Mouse (Mus musculus): ENCODE results near the gene Lhx1. TPM values are rescaled to one million over a fixed set of nuclear protein-coding genes. Genes with fewer than 3 reads are reported as not detected.

Lhx1 gene
- polyA plus RNA-seq, 2 experiments = 0.10 TPM; not detected in 1

- H3K27ac ChIP-seq (replicated peaks; ENCODE audit: low read depth, low read length) = no peak overlapping the region
- H3K36me3 ChIP-seq (ENCODE audit: control insufficient read depth, insufficient read depth, low read length) = no peaks in the 10 kb centered on the region
- no peak overlapping the region for H3K9ac ChIP-seq (ENCODE audit: low read depth, low read length, severe bottlenecking)
- no peaks in the 10 kb centered on the region for H3K9me3 ChIP-seq (ENCODE audit: control insufficient read depth, low read length)
- WGBS = 1% methylated on average over 40 of the region's 40 CpGs
- H3K4me2 ChIP-seq (replicated peaks; ENCODE audit: low read depth, low read length, severe bottlenecking) = peak overlapping the region; percentile 28; the same call in 1 of the 2 replicates
- no peak for TF ChIP-seq POLR2A (IDR thresholded peaks at IDR 0.05; ENCODE audit: borderline replicate concordance, extremely low read depth, insufficient read depth, insufficient read length)
- H3K4me1 ChIP-seq (ENCODE audit: control insufficient read depth, insufficient read depth, low read length) = peaks cover 5% of the 10 kb centered on the region; the same call in 1 of the 2 replicates
- no peak for DNase-seq (ENCODE audit: low spot score)
- no peak for ATAC-seq (ENCODE audit: low FRiP score, low read depth)
- peak overlapping the region; percentile 14 for H3K4me3 ChIP-seq (replicated peaks; ENCODE audit: low read length)
- peaks cover 92% of the 10 kb centered on the region for H3K27me3 ChIP-seq (ENCODE audit: control insufficient read depth, insufficient read depth, low read length)
These were observed 2.6 kb downstream of the Lhx1 start for GRCm38 (mm10) chr11:84522577-84523320.

GRCm38 (mm10) chr11:84521751-84522299 is 3.5 kb downstream of the Lhx1 start:
- no peak overlapping the region for H3K27ac ChIP-seq (replicated peaks; ENCODE audit: low read depth, low read length)
- no peak overlapping the region for H3K9ac ChIP-seq (ENCODE audit: low read depth, low read length, severe bottlenecking)
- H3K4me1 ChIP-seq (ENCODE audit: control insufficient read depth, insufficient read depth, low read length) = peaks cover 5% of the 10 kb centered on the region; the same call in 1 of the 2 replicates
- no peaks in the 10 kb centered on the region for H3K9me3 ChIP-seq (ENCODE audit: control insufficient read depth, low read length)
- H3K4me2 ChIP-seq (replicated peaks; ENCODE audit: low read depth, low read length, severe bottlenecking) = no peak overlapping the region
- peaks cover 92% of the 10 kb centered on the region for H3K27me3 ChIP-seq (ENCODE audit: control insufficient read depth, insufficient read depth, low read length)
- WGBS = 12% methylated on average over 24 of the region's 24 CpGs
- TF ChIP-seq POLR2A (IDR thresholded peaks at IDR 0.05; ENCODE audit: borderline replicate concordance, extremely low read depth, insufficient read depth, insufficient read length) = no peak
- H3K4me3 ChIP-seq (replicated peaks; ENCODE audit: low read length) = no peak overlapping the region
- ATAC-seq (ENCODE audit: low FRiP score, low read depth) (no peak), DNase-seq (ENCODE audit: low spot score) (no peak)
- H3K36me3 ChIP-seq (ENCODE audit: control insufficient read depth, insufficient read depth, low read length) = no peaks in the 10 kb centered on the region

GRCm38 (mm10) chr11:84521071-84521390 is 4.3 kb downstream of the Lhx1 start:
- no peaks in the 10 kb centered on the region for H3K36me3 ChIP-seq (ENCODE audit: control insufficient read depth, insufficient read depth, low read length)
- H3K9me3 ChIP-seq (ENCODE audit: control insufficient read depth, low read length) = no peaks in the 10 kb centered on the region
- H3K4me3 ChIP-seq (replicated peaks; ENCODE audit: low read length) = no peak overlapping the region
- no peak overlapping the region for H3K4me2 ChIP-seq (replicated peaks; ENCODE audit: low read depth, low read length, severe bottlenecking)
- DNase-seq (ENCODE audit: low spot score) = no peak
- no peak for ATAC-seq (ENCODE audit: low FRiP score, low read depth)
- H3K27me3 ChIP-seq (ENCODE audit: control insufficient read depth, insufficient read depth, low read length) = peaks cover 92% of the 10 kb centered on the region
- H3K9ac ChIP-seq (ENCODE audit: low read depth, low read length, severe bottlenecking) = no peak overlapping the region
- 31% methylated on average over 3 of the region's 3 CpGs for WGBS
- H3K4me1 ChIP-seq (ENCODE audit: control insufficient read depth, insufficient read depth, low read length) = peaks cover 5% of the 10 kb centered on the region; the same call in 1 of the 2 replicates
- TF ChIP-seq POLR2A (IDR thresholded peaks at IDR 0.05; ENCODE audit: borderline replicate concordance, extremely low read depth, insufficient read depth, insufficient read length) = no peak
- no peak overlapping the region for H3K27ac ChIP-seq (replicated peaks; ENCODE audit: low read depth, low read length)

GRCm38 (mm10) chr11:84520269-84521070 is 4.9 kb downstream of the Lhx1 start:
- TF ChIP-seq POLR2A (IDR thresholded peaks at IDR 0.05; ENCODE audit: borderline replicate concordance, extremely low read depth, insufficient read depth, insufficient read length) = no peak
- Histone ChIP-seq H3K9ac (ENCODE audit: low read depth, low read length, severe bottlenecking) (no peak overlapping the region), H3K9me3 (ENCODE audit: control insufficient read depth, low read length) (no peaks in the 10 kb centered on the region), H3K36me3 (ENCODE audit: control insufficient read depth, insufficient read depth, low read length) (no peaks in the 10 kb centered on the region), H3K4me1 (ENCODE audit: control insufficient read depth, insufficient read depth, low read length) (peaks cover 5% of the 10 kb centered on the region; the same call in 1 of the 2 replicates), H3K4me2 (replicated peaks; ENCODE audit: low read depth, low read length, severe bottlenecking) (no peak overlapping the region), H3K27me3 (ENCODE audit: control insufficient read depth, insufficient read depth, low read length) (peaks cover 92% of the 10 kb centered on the region), H3K4me3 (replicated peaks; ENCODE audit: low read length) (no peak overlapping the region), H3K27ac (replicated peaks; ENCODE audit: low read depth, low read length) (no peak overlapping the region)
- DNase-seq (ENCODE audit: low spot score) = no peak
- 4% methylated on average over 31 of the region's 31 CpGs for WGBS
- no peak for ATAC-seq (ENCODE audit: low FRiP score, low read depth)

- Histone ChIP-seq H3K27me3 (ENCODE audit: control insufficient read depth, insufficient read depth, low read length) (peaks cover 92% of the 10 kb centered on the region), H3K36me3 (ENCODE audit: control insufficient read depth, insufficient read depth, low read length) (no peaks in the 10 kb centered on the region), H3K4me1 (ENCODE audit: control insufficient read depth, insufficient read depth, low read length) (0 out of 2 replicates have a peak, but pooled peaks cover under 1% of the 10 kb centered on the region), H3K27ac (replicated peaks; ENCODE audit: low read depth, low read length) (no peak overlapping the region), H3K9ac (ENCODE audit: low read depth, low read length, severe bottlenecking) (no peak overlapping the region), H3K9me3 (ENCODE audit: control insufficient read depth, low read length) (no peaks in the 10 kb centered on the region), H3K4me3 (replicated peaks; ENCODE audit: low read length) (no peak overlapping the region), H3K4me2 (replicated peaks; ENCODE audit: low read depth, low read length, severe bottlenecking) (no peak overlapping the region)
- 9% methylated on average over 31 of the region's 34 CpGs for WGBS
- ATAC-seq (ENCODE audit: low FRiP score, low read depth) (no peak), DNase-seq (ENCODE audit: low spot score) (no peak)
- no peak for TF ChIP-seq POLR2A (IDR thresholded peaks at IDR 0.05; ENCODE audit: borderline replicate concordance, extremely low read depth, insufficient read depth, insufficient read length)
These were observed 5.6 kb downstream of the Lhx1 start for GRCm38 (mm10) chr11:84519576-84520268.
